Mouse (Mus musculus) hindbrain, embryonic 11.5 days (tissue): ENCODE measurements at regions not wholly inside any gene's neighbourhood (a gene's known extent, or its start where the extent isn't known, plus 50 kb on each side); places are given as distances from the start of the nearest gene placed in this dataset.

Experiments used
- ATAC-seq: fragments of 200-750 bp; cut with Nextera tagmentation; 2 replicates; pipeline ENCODE4 v1.8.0; 2017; ENCODE audit warnings: mild to moderate bottlenecking, moderate TSS enrichment, moderate library complexity; ENCODE audit not compliant: low FRiP score
- DNase-seq: peaks from one replicate; pipeline ENCODE4 v3.0.0-alpha.2; 2015; ENCODE audit warnings: low spot score
- H3K27ac ChIP-seq: fragments of 300-500 bp; sonication (generic); 2 replicates; pipeline ENCODE4 v1.5.1; 2014; ENCODE audit warnings: mild to moderate bottlenecking, low read depth, low read length
- H3K27me3 ChIP-seq: fragments of 300-500 bp; sonication (generic); 2 replicates; pipeline ENCODE4 v1.6.1; 2014; ENCODE audit warnings: mild to moderate bottlenecking, low read length, moderate library complexity, mixed read lengths; ENCODE audit not compliant: control insufficient read depth, insufficient read depth
- H3K36me3 ChIP-seq: fragments of 300-500 bp; sonication (generic); 2 replicates; pipeline ENCODE4 v1.6.1; 2014; ENCODE audit warnings: mild to moderate bottlenecking, low read length, moderate library complexity, mixed read lengths; ENCODE audit not compliant: control insufficient read depth, insufficient read depth
- H3K4me1 ChIP-seq: fragments of 300-500 bp; sonication (generic); replicated peaks from 2 replicates; pipeline ENCODE4 v1.6.1; 2014; ENCODE audit warnings: low read length, mixed read lengths; ENCODE audit not compliant: control insufficient read depth, insufficient read depth
- H3K4me2 ChIP-seq: fragments of 300-500 bp; sonication (generic); replicated peaks from 2 replicates; pipeline ENCODE4 v1.6.1; 2014; ENCODE audit warnings: mild to moderate bottlenecking, low read depth, low read length
- H3K4me3 ChIP-seq: fragments of 300-500 bp; sonication (generic); 2 replicates; pipeline ENCODE4 v1.5.1; 2014; ENCODE audit warnings: low read depth, low read length
- H3K9ac ChIP-seq: fragments of 300-500 bp; sonication (generic); 2 replicates; pipeline ENCODE4 v1.6.1; 2014; ENCODE audit warnings: low read depth, low read length
- H3K9me3 ChIP-seq: fragments of 300-500 bp; sonication (generic); 2 replicates; pipeline ENCODE4 v1.6.1; 2016; ENCODE audit warnings: low read length; ENCODE audit not compliant: control insufficient read depth
- WGBS: fragments of 180-500 bp; shearing (Covaris S2); extraction: QIAGEN DNeasy Blood & Tissue Kit; methylation state at CpG from one replicate; pipeline ENCODE4 v1.1.7; 2014; 5-methylcytosine and 5-hydroxymethylcytosine counted together

GRCm38 (mm10) chr13:101464928-101465747 lies 302.9 kb downstream of the Pik3r1 start:
- Histone ChIP-seq H3K9ac (no peak overlapping the region), H3K4me1 (no peaks in the 10 kb centered on the region), H3K36me3 (no peaks in the 10 kb centered on the region), H3K4me3 (no peak overlapping the region), H3K27ac (no peak overlapping the region), H3K4me2 (no peak overlapping the region), H3K9me3 (no peaks in the 10 kb centered on the region), H3K27me3 (no peaks in the 10 kb centered on the region)
- 62% methylated on average over 7 of the region's 7 CpGs for WGBS
- DNase-seq (peak; percentile 1), ATAC-seq (no peak)

DNA sequence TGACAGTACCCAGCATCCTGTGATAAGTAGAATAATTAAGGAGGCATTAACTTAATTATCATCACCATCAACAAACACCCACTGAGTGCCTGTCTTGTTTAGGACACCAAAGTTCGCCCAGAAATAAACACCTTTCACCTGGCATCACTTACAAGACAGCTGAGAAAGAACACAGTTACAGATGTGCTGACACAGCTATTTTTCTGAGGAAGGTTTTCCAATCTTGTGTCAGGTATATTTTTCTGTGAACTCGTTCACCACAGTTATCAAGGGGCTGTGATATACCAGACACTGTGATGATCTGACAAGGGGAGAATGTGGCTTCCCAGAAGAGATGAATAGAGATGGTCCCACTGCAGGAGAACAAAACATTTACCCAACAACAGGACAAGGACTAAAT lies 311.1 kb downstream of the Pik3r1 start:
- 74% methylated on average over 2 of the region's 2 CpGs for WGBS
- Histone ChIP-seq H3K27me3 (no peaks in the 10 kb centered on the region), H3K4me2 (no peak overlapping the region), H3K9ac (no peak overlapping the region), H3K4me3 (no peak overlapping the region), H3K36me3 (no peaks in the 10 kb centered on the region), H3K27ac (no peak overlapping the region), H3K4me1 (no peaks in the 10 kb centered on the region), H3K9me3 (no peaks in the 10 kb centered on the region)
- DNase-seq (no peak), ATAC-seq (no peak)

- Histone ChIP-seq H3K27me3 (no peaks in the 10 kb centered on the region), H3K9ac (no peak overlapping the region), H3K4me2 (no peak overlapping the region), H3K4me1 (no peaks in the 10 kb centered on the region), H3K9me3 (no peaks in the 10 kb centered on the region), H3K27ac (no peak overlapping the region), H3K36me3 (no peaks in the 10 kb centered on the region), H3K4me3 (no peak overlapping the region)
- ATAC-seq: no peak
- DNase-seq: no peak
Observed at GRCm38 (mm10) chr13:101454276-101454675, 313.7 kb downstream of the Pik3r1 start.

GRCm38 (mm10) chr13:101450501-101450900 lies 317.5 kb downstream of the Pik3r1 start:
- no peak overlapping the region for H3K4me2 ChIP-seq
- no peak for ATAC-seq
- H3K4me3 ChIP-seq: no peak overlapping the region
- no peaks in the 10 kb centered on the region for H3K36me3 ChIP-seq
- no peaks in the 10 kb centered on the region for H3K4me1 ChIP-seq
- WGBS: 92% methylated on average over 6 of the region's 6 CpGs
- H3K27me3 ChIP-seq: no peaks in the 10 kb centered on the region
- DNase-seq: no peak
- H3K9me3 ChIP-seq: no peaks in the 10 kb centered on the region
- no peak overlapping the region for H3K9ac ChIP-seq
- H3K27ac ChIP-seq: no peak overlapping the region

GRCm38 (mm10) chr13:101439517-101439916 lies 328.5 kb downstream of the Pik3r1 start:
- Histone ChIP-seq H3K27ac (no peak overlapping the region), H3K4me2 (no peak overlapping the region), H3K9me3 (no peaks in the 10 kb centered on the region), H3K36me3 (no peaks in the 10 kb centered on the region), H3K4me3 (no peak overlapping the region), H3K27me3 (no peaks in the 10 kb centered on the region), H3K4me1 (no peaks in the 10 kb centered on the region), H3K9ac (no peak overlapping the region)
- 53% methylated on average over 3 of the region's 3 CpGs for WGBS
- ATAC-seq (peak; percentile 40), DNase-seq (no peak)

GRCm38 (mm10) chr13:101439041-101439440 lies 329.0 kb downstream of the Pik3r1 start:
- Histone ChIP-seq H3K27me3 (no peaks in the 10 kb centered on the region), H3K9me3 (no peaks in the 10 kb centered on the region), H3K4me3 (no peak overlapping the region), H3K27ac (no peak overlapping the region), H3K4me1 (no peaks in the 10 kb centered on the region), H3K9ac (no peak overlapping the region), H3K4me2 (no peak overlapping the region), H3K36me3 (no peaks in the 10 kb centered on the region)
- 18% methylated on average over 6 of the region's 6 CpGs for WGBS
- no peak for DNase-seq
- no peak for ATAC-seq

DNA sequence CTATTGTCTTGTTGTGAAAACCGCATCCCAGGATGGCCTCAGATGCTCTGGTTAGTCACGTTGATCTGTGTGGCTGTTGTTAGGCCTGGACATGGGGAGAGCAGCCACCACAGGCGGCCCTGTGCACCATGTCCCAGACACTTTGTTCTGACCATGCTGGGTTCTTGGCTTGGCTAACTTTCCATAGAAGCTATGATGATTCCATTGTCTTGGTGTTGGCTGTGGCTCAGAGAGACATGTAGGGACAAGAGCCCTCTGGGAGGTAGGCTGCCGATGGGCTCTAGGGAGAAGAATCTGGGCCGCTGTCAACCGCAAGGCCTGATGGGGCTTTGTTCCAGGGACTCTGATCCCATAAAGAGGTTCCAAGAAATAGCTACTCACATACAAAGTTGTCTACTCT lies 334.9 kb downstream of the Pik3r1 start:
- H3K4me1 ChIP-seq: no peaks in the 10 kb centered on the region
- ATAC-seq: no peak
- H3K4me2 ChIP-seq: no peak overlapping the region
- H3K27ac ChIP-seq: no peak overlapping the region
- H3K36me3 ChIP-seq: no peaks in the 10 kb centered on the region
- no peak overlapping the region for H3K4me3 ChIP-seq
- H3K9ac ChIP-seq: no peak overlapping the region
- 91% methylated on average over 6 of the region's 6 CpGs for WGBS
- DNase-seq: no peak
- H3K27me3 ChIP-seq: no peaks in the 10 kb centered on the region
- no peaks in the 10 kb centered on the region for H3K9me3 ChIP-seq

- Histone ChIP-seq H3K4me1 (no peaks in the 10 kb centered on the region), H3K27ac (no peak overlapping the region), H3K9me3 (no peaks in the 10 kb centered on the region), H3K4me3 (no peak overlapping the region), H3K9ac (no peak overlapping the region), H3K36me3 (no peaks in the 10 kb centered on the region), H3K27me3 (no peaks in the 10 kb centered on the region), H3K4me2 (no peak overlapping the region)
- no peak for DNase-seq
- no peak for ATAC-seq
- 87% methylated on average over 12 of the region's 12 CpGs for WGBS
Observed at GRCm38 (mm10) chr13:101427426-101428221, 340.4 kb downstream of the Pik3r1 start.

DNA sequence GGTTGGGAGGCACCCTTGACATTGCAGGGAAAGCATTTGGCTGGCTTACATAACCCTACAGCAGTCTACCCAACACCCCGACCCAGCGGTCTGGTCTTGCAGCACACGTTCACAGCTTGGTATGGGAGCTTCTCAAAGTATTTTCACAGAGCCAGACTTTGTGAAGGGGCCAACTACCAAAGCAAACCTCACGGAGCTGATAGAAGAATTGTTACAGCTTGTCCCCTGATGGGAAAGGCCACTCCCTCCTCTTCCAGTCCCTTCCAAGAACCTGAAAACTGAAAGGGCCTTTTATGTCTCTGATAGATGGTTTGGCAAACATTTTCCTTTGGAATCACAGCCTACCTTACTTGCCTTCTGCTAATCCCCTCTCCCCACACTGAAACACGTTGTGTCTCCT lies 341.6 kb downstream of the Pik3r1 start:
- Histone ChIP-seq H3K4me2 (no peak overlapping the region), H3K4me1 (no peaks in the 10 kb centered on the region), H3K4me3 (no peak overlapping the region), H3K36me3 (no peaks in the 10 kb centered on the region), H3K27ac (no peak overlapping the region), H3K9me3 (no peaks in the 10 kb centered on the region), H3K27me3 (no peaks in the 10 kb centered on the region), H3K9ac (no peak overlapping the region)
- DNase-seq (no peak), ATAC-seq (no peak)
- 45% methylated on average over 5 of the region's 5 CpGs for WGBS
